Mouse (Mus musculus) intestine, postnatal 0 days (tissue): Measurements from ENCODE around the gene Kdm5a. TPM values are rescaled to one million over a fixed set of nuclear protein-coding genes. Genes with fewer than 3 reads are reported as not detected.

ENCODE experiments used
- ATAC-seq: fragments of 200-750 bp; cut with Nextera tagmentation; 2 replicates; pipeline ENCODE4 v1.8.0; 2017; ENCODE audit warnings: mild to moderate bottlenecking, moderate TSS enrichment, moderate library complexity
- H3K27ac ChIP-seq: fragments of 300-500 bp; sonication (generic); 2 replicates; pipeline ENCODE4 v1.5.1; 2014; ENCODE audit warnings: mild to moderate bottlenecking, low read depth, low read length, moderate library complexity
- H3K27me3 ChIP-seq: fragments of 300-500 bp; sonication (generic); replicated peaks from 2 replicates; pipeline ENCODE4 v1.6.1; 2014; ENCODE audit warnings: low read length, mixed read lengths; ENCODE audit not compliant: control insufficient read depth, insufficient read depth
- H3K36me3 ChIP-seq: fragments of 300-500 bp; sonication (generic); 2 replicates; pipeline ENCODE4 v1.6.1; 2014; ENCODE audit warnings: mild to moderate bottlenecking, moderate library complexity; ENCODE audit not compliant: control insufficient read depth, insufficient read depth
- H3K4me1 ChIP-seq: fragments of 300-500 bp; sonication (generic); replicated peaks from 2 replicates; pipeline ENCODE4 v1.6.1; 2014; ENCODE audit warnings: antibody characterized with exemption, low read length, mixed read lengths; ENCODE audit not compliant: control insufficient read depth, insufficient read depth
- H3K4me2 ChIP-seq: fragments of 300-500 bp; sonication (generic); replicated peaks from 2 replicates; pipeline ENCODE4 v1.6.1; 2014; ENCODE audit warnings: low read depth, mild to moderate bottlenecking, moderate library complexity
- H3K4me3 ChIP-seq: fragments of 300-500 bp; sonication (generic); 2 replicates; pipeline ENCODE4 v1.5.1; 2014; ENCODE audit warnings: low read depth, low read length
- H3K9ac ChIP-seq: fragments of 300-500 bp; sonication (generic); 2 replicates; pipeline ENCODE4 v1.6.1; 2014; ENCODE audit warnings: mild to moderate bottlenecking, low read depth, low read length
- H3K9me3 ChIP-seq: fragments of 300-500 bp; sonication (generic); 2 replicates; pipeline ENCODE4 v1.6.1; 2016; ENCODE audit warnings: mixed run types; ENCODE audit not compliant: control insufficient read depth
- CTCF ChIP-seq: sonication (generic); IDR thresholded peaks from 2 replicates; pipeline ENCODE4 v1.5.1; 2016; ENCODE audit warnings: low read depth, mild to moderate bottlenecking, control low read depth, antibody characterized with exemption, moderate library complexity
- whole genome bisulfite sequencing: fragments of 180-500 bp; shearing (Covaris S2); extraction: QIAGEN DNeasy Blood & Tissue Kit; methylation state at CpG from one replicate; pipeline ENCODE4 v1.1.7; 2014; 5-methylcytosine and 5-hydroxymethylcytosine counted together
- polyA plus RNA-seq: library from polyadenylated mRNA; unstranded; fragments of >200 nt; fragmentation: Nextera tagmentation; extraction: Ambion mirVana; gene quantifications from 2 replicates; pipeline ENCODE4 v1.2.1, GENCODE M21; 2015

Gene Kdm5a
- polyA plus RNA-seq, 1 experiment from 2014 or later = 20.2 TPM

GRCm38 (mm10) chr6:120472455-120473140 lies 108.7 kb downstream of the Kdm5a start:
- H3K4me1 ChIP-seq = no peaks in the 10 kb centered on the region
- no peaks in the 10 kb centered on the region for H3K9me3 ChIP-seq
- no peak overlapping the region for H3K27ac ChIP-seq
- WGBS = 61% methylated on average over 8 of the region's 8 CpGs
- TF ChIP-seq CTCF = no peak
- H3K4me3 ChIP-seq = no peak overlapping the region
- ATAC-seq = no peak
- no peaks in the 10 kb centered on the region for H3K36me3 ChIP-seq
- no peaks in the 10 kb centered on the region for H3K27me3 ChIP-seq
- H3K4me2 ChIP-seq = no peak overlapping the region
- H3K9ac ChIP-seq = no peak overlapping the region

- Histone ChIP-seq H3K27me3 (no peaks in the 10 kb centered on the region), H3K4me1 (no peaks in the 10 kb centered on the region), H3K4me3 (no peak overlapping the region), H3K4me2 (no peak overlapping the region), H3K36me3 (0 out of 2 replicates have a peak, but pooled peaks cover 8% of the 10 kb centered on the region), H3K9me3 (no peaks in the 10 kb centered on the region), H3K27ac (no peak overlapping the region), H3K9ac (no peak overlapping the region)
- no peak for ATAC-seq
- no peak for TF ChIP-seq CTCF
- WGBS = 56% methylated on average over 5 of the region's 5 CpGs
Observed at GRCm38 (mm10) chr6:120473427-120473826, 109.5 kb downstream of the Kdm5a start.

GRCm38 (mm10) chr6:120475288-120475687 lies 111.4 kb downstream of the Kdm5a start:
- Histone ChIP-seq H3K36me3 (peaks cover 22% of the 10 kb centered on the region; the same call in 1 of the 2 replicates), H3K27ac (no peak overlapping the region), H3K4me3 (no peak overlapping the region), H3K9ac (no peak overlapping the region), H3K4me1 (no peaks in the 10 kb centered on the region), H3K9me3 (no peaks in the 10 kb centered on the region), H3K27me3 (no peaks in the 10 kb centered on the region), H3K4me2 (no peak overlapping the region)
- no peak for ATAC-seq
- TF ChIP-seq CTCF = no peak
- WGBS = 59% methylated on average over 8 of the region's 8 CpGs

- Histone ChIP-seq H3K36me3 (peaks cover 34% of the 10 kb centered on the region; the same call in 1 of the 2 replicates), H3K9ac (no peak overlapping the region), H3K9me3 (no peaks in the 10 kb centered on the region), H3K27ac (no peak overlapping the region), H3K4me1 (no peaks in the 10 kb centered on the region), H3K4me2 (no peak overlapping the region), H3K4me3 (no peak overlapping the region), H3K27me3 (no peaks in the 10 kb centered on the region)
- TF ChIP-seq CTCF = no peak
- 82% methylated on average over 2 of the region's 2 CpGs for WGBS
- no peak for ATAC-seq
Observed at GRCm38 (mm10) chr6:120479302-120479701, 115.4 kb downstream of the Kdm5a start.

- ATAC-seq = no peak
- H3K27ac ChIP-seq = no peak overlapping the region
- WGBS = 86% methylated on average over 5 of the region's 5 CpGs
Observed at GRCm38 (mm10) chr6:120480361-120480760, 116.4 kb downstream of the Kdm5a start.

GRCm38 (mm10) chr6:120481538-120481937 lies 117.6 kb downstream of the Kdm5a start:
- Histone ChIP-seq H3K27ac (no peak overlapping the region), H3K4me2 (no peak overlapping the region), H3K9ac (no peak overlapping the region), H3K4me1 (no peaks in the 10 kb centered on the region), H3K36me3 (peaks cover 34% of the 10 kb centered on the region; the same call in 1 of the 2 replicates), H3K9me3 (no peaks in the 10 kb centered on the region), H3K4me3 (no peak overlapping the region), H3K27me3 (no peaks in the 10 kb centered on the region)
- no peak for ATAC-seq
- WGBS = 94% methylated on average over 6 of the region's 6 CpGs
- TF ChIP-seq CTCF = peak; percentile 54

More at GRCm38 (mm10) chr6:120480361-120480760, 116.4 kb downstream of the Kdm5a start:
- Histone ChIP-seq H3K9me3 (no peaks in the 10 kb centered on the region), H3K4me2 (no peak overlapping the region), H3K27me3 (no peaks in the 10 kb centered on the region), H3K4me1 (no peaks in the 10 kb centered on the region), H3K9ac (no peak overlapping the region), H3K4me3 (no peak overlapping the region), H3K36me3 (peaks cover 34% of the 10 kb centered on the region; the same call in 1 of the 2 replicates)
- TF ChIP-seq CTCF = no peak
